Comparison of ENCODE assay signal across 27 mouse cellular contexts in genomic region chr8:92212786-92213535, GRCm38 (mm10).
DNase-seq lines count a peak whose midpoint lies in the region; ATAC-seq and TF ChIP-seq lines count a peak whose summit lies in the region.
"Had no signal": no experiment of that assay in that cellular context is flagged by ENCODE, and none has a peak within 500 bp of the region (broad histone marks: within the 10 kb centered on the region; RNA-seq: fewer than 3 reads in every experiment).

No protein-coding gene starts in this region.

- H3K4me2 ChIP-seq in embryonic facial prominence, embryonic 14.5 days (ENCODE audit: low read depth, low read length), result no peak overlapping the region
- H3K4me2 ChIP-seq: embryonic facial prominence, embryonic 15.5 days; forebrain, embryonic 12.5 days; heart, embryonic 13.5 days; hindbrain, embryonic 15.5 days; intestine, embryonic 15.5 days had no signal

- peak; percentile 19 for DNase-seq in embryonic facial prominence, embryonic 14.5 days (ENCODE audit: low spot score)
- no peak for DNase-seq in embryonic facial prominence, embryonic 10.5 days (ENCODE audit: low spot score)
- peak; percentile 16 for DNase-seq in left cerebral cortex, postnatal 4 days
- DNase-seq in left cerebral cortex, adult 2 months (ENCODE audit: extremely low spot score in 1 of 2, low spot score in 2 of 2), result no peak
- DNase-seq in brain, adult 2 months (ENCODE audit: low read depth, low spot score), result peak; percentile 25
- peak; percentile 23 for DNase-seq in retina, embryonic 14.5 days (ENCODE audit: low spot score)
- no peak for DNase-seq in urinary bladder, postnatal 36 days (ENCODE audit: low spot score in 2 of 2)
- no peak for DNase-seq in lung, postnatal 14 days
- DNase-seq: adrenal gland, adult 8-10 months; adrenal gland, postnatal 25 days; cerebellum, adult 11 months; cerebellum, adult 8-10 months; embryo, embryonic 11 days; gastrocnemius, postnatal 10 days; gastrocnemius, postnatal 36 days; heart, adult 2 months; heart, postnatal 14 days; heart, postnatal 4 days had no signal

- H3K9me3 ChIP-seq in embryonic facial prominence, embryonic 14.5 days (ENCODE audit: control insufficient read depth, low read length), result no peaks in the 10 kb centered on the region
- H3K9me3 ChIP-seq in embryonic facial prominence, embryonic 10.5 days, result no peaks in the 10 kb centered on the region
- H3K9me3 ChIP-seq: embryonic facial prominence, embryonic 15.5 days; forebrain, embryonic 12.5 days; heart, embryonic 10.5 days; heart, embryonic 13.5 days; hindbrain, embryonic 15.5 days; intestine, embryonic 15.5 days had no signal

- TF ChIP-seq CTCF in left cerebral cortex, adult 2 months (IDR thresholded peaks at IDR 0.05), result no peak

- no peak overlapping the region for H3K4me3 ChIP-seq in embryonic facial prominence, embryonic 14.5 days (ENCODE audit: low read depth, low read length)
- no peak overlapping the region for H3K4me3 ChIP-seq in embryonic facial prominence, embryonic 10.5 days
- H3K4me3 ChIP-seq in left cerebral cortex, adult 2 months, result no peak overlapping the region
- H3K4me3 ChIP-seq: embryonic facial prominence, embryonic 15.5 days; forebrain, embryonic 12.5 days; heart, adult 2 months; heart, embryonic 10.5 days; heart, embryonic 13.5 days; hindbrain, embryonic 15.5 days; intestine, embryonic 15.5 days had no signal

- WGBS in embryonic facial prominence, embryonic 14.5 days, result 59% methylated on average over 14 of the region's 14 CpGs
- 83% methylated on average over 14 of the region's 14 CpGs for WGBS in embryonic facial prominence, embryonic 10.5 days

- ATAC-seq in embryonic facial prominence, embryonic 14.5 days (ENCODE audit: low read depth), result no peak
- ATAC-seq: activated CD4-positive, CD25-positive, alpha-beta regulatory T cell, adult 4 months; CD4-positive, CD25-positive, alpha-beta regulatory T cell, adult 4 months; forebrain, embryonic 16.5 days; intestine, embryonic 15.5 days had no signal

- H3K4me1 ChIP-seq in embryonic facial prominence, embryonic 14.5 days (ENCODE audit: control insufficient read depth, insufficient read depth, low read length), result no peaks in the 10 kb centered on the region
- peaks cover 9% of the 10 kb centered on the region for H3K4me1 ChIP-seq in embryonic facial prominence, embryonic 10.5 days
- H3K4me1 ChIP-seq: embryonic facial prominence, embryonic 15.5 days; heart, embryonic 13.5 days; hindbrain, embryonic 15.5 days; intestine, embryonic 15.5 days had no signal

- intact Hi-C loops in left cerebral cortex, postnatal 4 days (cut with DNase I), result no loop called here
- intact Hi-C loops in left cerebral cortex, adult 2 months (cut with DNase I), result no loop called here

- H3K36me3 ChIP-seq in embryonic facial prominence, embryonic 14.5 days (ENCODE audit: control insufficient read depth, insufficient read depth, low read length), result no peaks in the 10 kb centered on the region
- no peaks in the 10 kb centered on the region for H3K36me3 ChIP-seq in embryonic facial prominence, embryonic 10.5 days (replicated peaks)
- H3K36me3 ChIP-seq: embryonic facial prominence, embryonic 15.5 days; forebrain, embryonic 12.5 days; heart, embryonic 10.5 days; heart, embryonic 13.5 days; hindbrain, embryonic 15.5 days; intestine, embryonic 15.5 days had no signal

- no peak overlapping the region for H3K9ac ChIP-seq in embryonic facial prominence, embryonic 14.5 days (ENCODE audit: low read depth, low read length)
- H3K9ac ChIP-seq: embryonic facial prominence, embryonic 15.5 days; forebrain, embryonic 12.5 days; heart, embryonic 13.5 days; hindbrain, embryonic 15.5 days; intestine, embryonic 15.5 days had no signal

- H3K27me3 ChIP-seq in embryonic facial prominence, embryonic 14.5 days (replicated peaks; ENCODE audit: control insufficient read depth, insufficient read depth, low read length), result no peaks in the 10 kb centered on the region
- H3K27me3 ChIP-seq in embryonic facial prominence, embryonic 10.5 days (replicated peaks; ENCODE audit: low read depth, poor library complexity, severe bottlenecking), result peaks cover 49% of the 10 kb centered on the region
- H3K27me3 ChIP-seq: embryonic facial prominence, embryonic 15.5 days; hindbrain, embryonic 15.5 days; intestine, embryonic 15.5 days had no signal

- H3K27ac ChIP-seq in embryonic facial prominence, embryonic 14.5 days (replicated peaks; ENCODE audit: low read depth, low read length), result no peak overlapping the region
- no peak overlapping the region for H3K27ac ChIP-seq in embryonic facial prominence, embryonic 10.5 days (replicated peaks)
- H3K27ac ChIP-seq in left cerebral cortex, adult 2 months, result no peak overlapping the region
- H3K27ac ChIP-seq: embryonic facial prominence, embryonic 15.5 days; forebrain, embryonic 12.5 days; heart, adult 2 months; heart, embryonic 10.5 days; heart, embryonic 13.5 days; hindbrain, embryonic 15.5 days; intestine, embryonic 15.5 days had no signal

Comparison
In these comparisons a context has a peak if more than half of its experiments do, and no peak if none do; other contexts are left out.
1. DNase-seq: peak in embryonic facial prominence, embryonic 14.5 days (single experiment), left cerebral cortex, postnatal 4 days (single experiment), brain, adult 2 months (single experiment) and retina, embryonic 14.5 days (single experiment); none in embryonic facial prominence, embryonic 10.5 days (single experiment), left cerebral cortex, adult 2 months (0 of 2), urinary bladder, postnatal 36 days (0 of 2) and lung, postnatal 14 days (single experiment).